Mouse (Mus musculus): ENCODE measurements at regions not wholly inside any gene's neighbourhood (a gene's known extent, or its start where the extent isn't known, plus 50 kb on each side); places are given as distances from the start of the nearest gene placed in this dataset.

GRCm38 (mm10) chr9:52240585-52241320 is 72.4 kb upstream of the Zc3h12c start:
- no peak for DNase-seq (ENCODE audit: low read depth, low spot score)

- DNase-seq (ENCODE audit: low read depth, low spot score) = no peak
These were observed 66.4 kb upstream of the Zc3h12c start for GRCm38 (mm10) chr9:52234775-52235174.

- DNase-seq (ENCODE audit: low read depth, low spot score) = no peak
These were observed 61.2 kb upstream of the Zc3h12c start for GRCm38 (mm10) chr9:52229589-52229988.

GRCm38 (mm10) chr9:52225646-52226045 is 57.3 kb upstream of the Zc3h12c start:
- no peak for DNase-seq (ENCODE audit: low read depth, low spot score)

- no peak for DNase-seq (ENCODE audit: low read depth, low spot score)
These were observed 55.2 kb upstream of the Zc3h12c start for GRCm38 (mm10) chr9:52223509-52224113.
